Mouse (Mus musculus) gastrocnemius, postnatal 36 days (tissue): ENCODE results near the gene Spice1. TPM values are rescaled to one million over a fixed set of nuclear protein-coding genes. Genes with fewer than 3 reads are reported as not detected.

Experiments used
- DNase-seq, 2 experiments: peaks; one replicate each; pipeline ENCODE4 v3.0.0; 2022
- intact Hi-C: fragments of 180-260 bp; cut with DNase I; formaldehyde crosslinking; loops from one replicate; pipeline ENCODE4 v1.15.1; 2025
- long read RNA-seq, 2 experiments: library from polyadenylated mRNA; stranded (forward); transcript quantifications; one replicate each; pipeline ENCODE4 v2.0.0; 2021
- total RNA-seq, 2 experiments: library from RNA; stranded (reverse); gene quantifications; 2 replicates each; pipeline ENCODE4 v1.2.3; 2021

Spice1 gene
- 1 to 10 TPM; 6.1 to 7.9 TPM for total RNA-seq
- long read RNA-seq, experiment 1, full-length matches to known transcripts = 4 of 7 reads
- long read RNA-seq, experiment 1, partial matches to known transcripts = 3 of 7 reads
- long read RNA-seq, experiment 1, other reads (novel, unspliced or antisense) = 0 of 7 reads
- long read RNA-seq, experiment 2, full-length matches to known transcripts = 2 of 2 reads
- long read RNA-seq, experiment 2, partial matches to known transcripts = 0 of 2 reads
- long read RNA-seq, experiment 2, other reads (novel, unspliced or antisense) = 0 of 2 reads

DNA sequence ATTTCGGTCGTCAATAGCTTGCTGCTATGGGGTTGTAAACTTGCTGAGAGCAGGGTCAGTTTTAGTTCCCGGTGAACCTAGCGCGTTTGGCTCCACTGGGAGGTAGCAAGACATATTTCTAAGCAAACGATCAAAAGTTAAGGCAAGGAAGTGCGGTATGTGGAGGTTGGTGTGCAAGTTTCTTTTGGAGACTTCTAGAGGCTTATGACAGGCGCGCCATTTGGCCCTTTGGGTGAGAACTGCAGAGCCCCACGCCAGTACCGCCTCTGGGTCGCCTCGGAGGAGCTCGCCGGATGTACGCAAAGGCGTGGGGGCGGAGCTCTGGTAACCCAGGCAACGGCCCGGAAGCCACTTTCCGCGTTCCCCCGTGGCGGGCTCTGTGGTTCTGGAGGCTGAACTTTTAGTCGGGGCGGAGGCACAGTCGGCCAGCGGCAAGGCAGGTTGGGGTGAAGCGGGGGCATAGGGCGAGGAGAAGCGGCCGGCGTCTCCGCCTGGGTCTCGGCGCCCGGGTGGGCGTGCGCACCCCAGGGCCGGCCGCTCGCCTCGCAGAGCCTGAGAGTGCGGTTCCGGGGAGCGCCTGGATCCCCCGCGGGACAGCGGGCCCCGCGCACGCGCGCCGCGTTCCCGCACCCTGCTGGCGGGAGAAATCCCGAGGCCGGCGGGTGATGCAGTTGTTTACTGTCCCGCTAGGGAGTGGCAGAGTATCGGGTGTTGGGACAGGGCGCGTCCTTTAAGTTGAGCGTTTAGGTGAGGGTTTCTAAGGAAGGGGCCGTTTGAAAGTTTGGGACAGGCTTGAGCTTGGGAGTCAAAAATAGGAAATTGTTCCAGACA lies at the start of gene Spice1:
TSS of gene Spice1 (plus strand) at position 51 of the 831 bp plus-strand sequence.
- intact Hi-C loops = no loop called here
- peak; percentile 93 to 95 for DNase-seq

DNA sequence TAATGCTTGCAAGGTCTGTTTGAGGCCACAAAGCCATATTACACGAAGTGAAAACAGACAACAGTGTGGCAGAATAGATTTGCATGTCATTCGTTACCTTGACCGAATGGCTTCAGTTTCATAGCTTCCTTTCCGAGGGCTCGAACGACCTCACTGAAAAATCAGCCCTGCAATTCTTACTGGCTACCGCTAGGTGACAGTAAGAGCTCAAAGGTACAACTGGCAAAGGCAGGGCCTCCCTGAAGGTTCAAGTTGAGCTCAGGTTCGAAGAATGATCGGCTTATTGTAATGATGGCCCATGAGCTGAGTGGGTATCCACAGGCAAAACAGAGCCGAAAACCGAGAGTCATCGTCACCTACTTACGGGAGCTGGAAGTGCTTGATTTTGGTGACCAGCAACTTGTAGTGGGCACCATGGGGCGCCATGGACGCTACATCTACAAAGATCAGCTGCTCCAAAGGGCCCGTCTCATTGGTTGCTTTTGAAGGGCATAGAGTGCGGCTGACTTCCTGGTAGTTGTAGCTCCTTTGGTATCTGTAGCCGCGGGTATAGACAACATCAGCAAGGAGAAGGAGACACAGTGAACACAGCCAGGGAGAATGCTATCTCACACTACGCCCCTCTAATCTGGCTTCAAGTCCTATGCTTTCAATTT lies 47.4 kb upstream of the Spice1 start:
- intact Hi-C loops = loop anchor here (5.0 kb wide), 1 partner anchor 58 kb away; no protein-coding TSS in a partner anchor

DNA sequence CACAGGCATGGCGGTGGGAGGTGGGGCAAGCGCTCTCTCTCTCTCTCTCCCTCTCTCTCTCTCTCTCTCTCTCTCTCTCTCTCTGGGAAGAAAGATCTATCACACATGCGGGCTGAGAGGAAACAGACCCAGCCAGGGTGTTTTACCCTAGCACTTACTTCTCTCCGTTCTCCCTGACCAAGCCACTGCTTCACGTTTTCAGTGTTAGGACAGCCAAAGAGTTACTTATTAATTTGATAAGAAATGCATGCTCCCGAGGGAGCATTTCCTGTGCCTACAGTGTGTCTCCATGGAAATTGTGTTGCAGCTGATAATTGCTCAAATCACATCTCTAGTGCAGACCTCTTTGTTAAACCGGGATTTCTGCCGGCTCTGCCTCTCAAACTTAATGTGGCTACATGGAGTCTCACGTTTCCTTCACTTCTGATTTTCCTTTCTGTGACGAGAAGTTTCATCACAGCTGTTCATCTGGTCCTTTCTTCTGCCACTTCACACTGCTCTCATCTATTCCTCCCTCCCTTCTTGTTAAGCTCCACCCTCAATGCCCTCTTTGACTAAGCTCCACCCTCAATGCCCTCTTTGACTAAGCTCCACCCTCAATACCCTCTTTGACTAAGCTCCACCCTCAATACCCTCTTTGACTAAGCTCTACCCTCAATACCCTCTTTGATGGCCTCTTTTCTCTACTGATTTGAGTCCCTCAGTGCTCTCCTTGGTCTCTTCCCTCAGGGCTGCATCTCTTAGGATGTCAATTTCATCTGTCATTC lies 44.6 kb upstream of the Spice1 start:
- intact Hi-C loops = no loop called here

More for the DNA sequence above, 47.4 kb upstream of the Spice1 start:
- DNase-seq = no peak

DNA sequence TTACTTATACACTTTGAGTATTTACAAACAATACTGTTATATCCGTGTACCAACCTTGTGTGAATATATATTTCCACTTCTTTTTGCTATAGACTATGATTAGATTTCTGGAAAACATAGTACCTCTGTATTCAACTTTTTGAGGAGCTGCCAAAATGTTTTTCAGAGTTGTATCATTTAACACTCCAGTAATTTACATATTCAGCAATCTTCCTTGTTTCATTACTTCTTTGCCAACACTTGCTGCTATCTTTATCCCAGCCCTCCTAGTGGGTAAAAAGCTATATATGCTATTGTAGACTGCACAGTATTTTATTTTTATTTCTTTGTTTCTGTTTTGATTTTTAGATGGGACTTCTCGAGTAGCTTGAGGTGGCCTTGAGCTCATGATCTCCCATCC lies 43.1 kb upstream of the Spice1 start:
- DNase-seq = no peak
- intact Hi-C loops = no loop called here

More for the DNA sequence above, 44.6 kb upstream of the Spice1 start:
- no peak for DNase-seq

DNA sequence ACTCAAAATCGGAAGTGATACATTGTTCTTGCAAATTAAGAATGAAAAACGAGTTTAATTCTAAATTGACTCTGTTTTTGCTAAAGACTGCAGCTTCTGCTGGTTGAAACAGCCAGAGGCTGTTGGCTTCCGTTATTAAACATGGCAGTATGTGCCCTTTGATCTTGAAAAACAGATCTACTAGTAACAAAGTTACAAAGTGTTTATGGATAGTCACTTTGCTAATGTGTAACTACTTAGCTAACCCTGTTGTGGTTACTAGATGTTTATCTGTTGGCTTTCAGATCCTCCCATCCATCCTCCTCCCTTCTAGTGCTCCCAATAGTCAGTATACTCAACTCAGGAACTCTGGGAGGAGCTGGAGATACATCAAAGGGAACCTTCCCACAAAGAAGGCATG lies 41.3 kb upstream of the Spice1 start:
- DNase-seq = no peak
- intact Hi-C loops = no loop called here

DNA sequence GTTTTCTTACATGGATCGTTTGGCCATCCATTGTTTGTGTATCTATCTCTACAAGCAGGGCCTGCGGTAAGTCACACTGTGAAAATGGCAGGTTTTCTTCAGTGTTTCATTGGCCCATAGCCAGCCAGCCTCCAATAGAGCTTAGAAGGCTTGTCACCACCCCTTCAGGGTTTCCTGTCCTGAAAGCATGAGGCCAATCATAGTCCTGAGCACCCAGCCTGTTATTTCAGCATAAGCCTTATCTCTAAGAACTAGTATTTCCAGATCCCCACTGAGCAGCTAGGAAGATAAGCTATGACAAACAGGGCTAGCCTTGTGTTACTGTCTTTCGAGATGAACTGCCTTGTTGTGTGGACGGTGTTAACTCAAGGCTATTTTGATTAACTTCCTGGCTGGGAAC lies 33.5 kb upstream of the Spice1 start:
- intact Hi-C loops = no loop called here
- DNase-seq = no peak

DNA sequence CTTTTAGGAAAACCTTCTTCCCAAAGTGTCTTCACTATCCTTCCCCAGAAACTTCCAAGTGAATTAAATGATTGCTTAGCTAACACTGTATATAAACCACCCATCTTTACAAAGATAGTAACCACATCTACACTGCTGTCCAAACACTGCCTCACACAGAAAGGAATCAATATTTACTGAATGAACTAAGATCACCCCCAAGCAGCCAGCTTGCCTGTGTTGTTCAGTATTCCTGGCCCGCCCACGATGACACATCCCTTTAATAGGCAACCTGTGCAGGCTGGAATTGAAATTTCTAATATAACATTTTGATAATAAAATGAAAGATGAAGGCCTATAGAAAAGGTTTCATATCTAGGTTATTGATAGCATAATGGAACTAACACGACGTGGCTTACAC lies 30.6 kb upstream of the Spice1 start:
- intact Hi-C loops = no loop called here
- no peak for DNase-seq

DNA sequence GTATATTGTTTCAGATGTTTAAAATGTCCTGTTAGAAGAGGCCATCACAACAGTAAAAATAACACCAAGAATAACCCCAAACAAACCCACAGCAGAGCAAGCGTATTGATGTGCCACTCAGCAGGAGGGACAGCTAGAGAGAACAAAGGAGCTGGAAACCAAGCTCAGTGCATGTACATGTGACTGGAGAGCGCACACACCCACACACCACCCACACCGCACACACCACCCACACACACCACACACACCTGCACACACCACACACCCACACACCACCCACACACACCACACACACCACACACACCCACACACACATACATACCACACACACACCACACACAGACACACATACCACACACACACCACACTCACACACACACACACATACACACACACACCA lies 26.7 kb upstream of the Spice1 start:
- DNase-seq = no peak
- intact Hi-C loops = no loop called here

DNA sequence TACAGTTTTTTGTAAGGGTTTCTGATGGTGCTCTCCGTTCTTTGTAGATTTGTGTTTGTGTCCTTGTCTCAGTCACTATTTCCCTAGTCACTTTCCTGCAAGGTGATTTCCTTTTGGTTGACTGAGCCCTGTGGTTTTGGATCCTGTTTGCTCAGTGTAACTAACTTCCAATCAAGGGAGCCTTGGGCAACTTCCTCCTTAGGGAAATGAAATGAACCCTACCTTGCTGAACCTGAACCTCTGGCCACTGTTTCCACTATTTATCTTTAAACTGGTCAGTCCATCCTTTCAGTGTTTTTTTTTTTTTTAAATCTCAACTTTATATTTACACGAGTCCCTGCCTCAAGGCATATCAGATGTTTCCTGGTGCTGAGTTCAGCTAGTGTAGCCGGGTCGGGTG lies 18.3 kb upstream of the Spice1 start:
- DNase-seq = no peak
- intact Hi-C loops = no loop called here

DNA sequence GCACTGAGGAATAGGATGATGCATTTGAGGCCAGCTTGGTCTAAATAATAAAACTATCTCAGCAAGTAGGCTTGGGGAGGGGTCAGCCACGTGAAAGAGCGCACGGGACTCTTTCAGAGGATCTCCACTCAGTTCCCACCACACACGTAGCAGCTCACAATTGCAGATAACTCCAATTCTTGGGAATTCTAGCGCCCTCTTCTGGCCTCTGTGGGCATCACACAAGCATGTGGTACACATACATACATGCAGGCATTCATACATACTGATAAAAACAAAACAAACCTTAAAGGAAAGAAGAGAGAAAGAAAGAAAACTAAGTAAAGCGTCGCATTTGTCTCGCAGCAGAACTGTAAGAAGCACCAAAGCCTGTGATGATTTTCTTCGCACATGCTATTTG lies 16.3 kb upstream of the Spice1 start:
- intact Hi-C loops = no loop called here
- DNase-seq = no peak

DNA sequence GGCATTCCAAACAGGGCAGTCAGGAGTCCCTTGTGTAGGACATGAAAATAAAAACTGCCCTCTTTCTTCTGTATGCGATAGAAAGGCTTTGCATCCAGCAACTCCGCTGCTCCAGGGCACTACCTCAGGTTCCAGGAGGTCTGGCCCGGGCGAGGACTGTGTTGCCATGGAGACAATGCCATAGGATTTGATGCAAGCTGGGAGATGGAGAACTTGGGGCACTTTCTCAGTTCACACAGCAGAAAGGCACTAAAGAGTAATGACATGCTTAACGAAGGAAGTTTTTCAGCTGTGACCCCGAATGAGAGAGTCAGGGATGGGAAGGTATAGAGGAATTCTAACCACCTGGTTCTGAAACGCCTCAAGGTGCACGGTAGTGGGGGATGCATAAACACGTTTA lies 15.8 kb upstream of the Spice1 start:
- intact Hi-C loops = no loop called here
- DNase-seq = no peak

DNA sequence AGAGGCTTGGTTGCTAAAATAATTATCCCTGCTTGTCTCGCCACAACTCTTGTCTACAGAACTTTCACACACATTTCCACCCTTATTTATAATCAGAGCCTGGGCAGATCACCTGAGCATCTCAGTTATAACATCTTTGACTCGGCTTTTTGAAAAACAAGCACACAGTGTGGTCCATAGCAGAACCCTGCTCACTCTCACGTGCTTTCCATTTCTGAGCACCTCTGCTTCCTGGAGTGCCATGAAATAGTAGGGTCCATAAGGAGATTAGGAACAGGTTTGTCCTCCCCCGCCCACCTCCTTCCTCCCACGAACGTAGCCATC lies 15.3 kb upstream of the Spice1 start:
- DNase-seq = no peak
- intact Hi-C loops = no loop called here

DNA sequence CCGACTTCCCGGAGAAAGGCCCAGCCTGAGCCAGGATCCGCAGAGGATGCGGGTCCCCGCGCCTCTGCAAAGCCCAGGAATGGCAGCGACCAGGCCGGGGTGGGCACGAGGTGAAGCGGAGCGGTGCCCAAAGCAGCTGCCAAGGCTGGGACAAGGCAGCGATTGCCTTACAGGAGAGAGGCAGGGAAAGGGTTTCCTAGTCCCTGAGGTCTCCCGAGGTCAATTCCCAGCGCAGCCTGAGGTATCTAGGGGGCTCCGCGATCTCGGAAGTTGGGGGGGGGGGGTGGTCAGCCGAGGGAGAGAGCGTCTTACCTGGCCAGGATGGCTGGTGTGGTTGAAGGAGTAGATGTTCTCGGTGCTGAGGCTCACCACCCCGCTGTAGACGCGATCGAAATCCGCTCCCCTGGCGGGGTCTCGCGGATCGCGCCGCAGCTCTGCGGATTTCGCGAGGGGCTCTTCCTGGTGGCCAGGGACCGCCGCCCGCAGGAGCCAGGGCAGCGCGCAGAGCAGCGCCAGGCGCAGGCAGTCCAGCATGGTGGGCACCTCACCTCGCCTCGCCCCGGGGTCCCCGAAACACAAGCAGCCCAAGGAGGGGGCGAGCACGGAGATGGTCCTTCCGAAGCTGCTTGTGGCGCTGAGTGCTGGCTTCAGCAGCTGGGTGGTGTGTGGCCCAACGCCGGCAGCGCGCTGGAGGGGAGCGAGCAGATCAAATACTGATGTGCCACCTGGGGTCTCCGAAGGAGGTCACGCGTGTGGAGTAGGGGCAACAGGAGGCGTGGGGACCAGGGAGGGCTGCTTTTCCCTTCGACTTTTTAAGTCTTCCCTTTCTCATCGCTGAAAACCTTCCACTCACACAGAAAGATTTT lies 14.7 kb upstream of the Spice1 start:
- no peak for DNase-seq
- intact Hi-C loops = no loop called here

DNA sequence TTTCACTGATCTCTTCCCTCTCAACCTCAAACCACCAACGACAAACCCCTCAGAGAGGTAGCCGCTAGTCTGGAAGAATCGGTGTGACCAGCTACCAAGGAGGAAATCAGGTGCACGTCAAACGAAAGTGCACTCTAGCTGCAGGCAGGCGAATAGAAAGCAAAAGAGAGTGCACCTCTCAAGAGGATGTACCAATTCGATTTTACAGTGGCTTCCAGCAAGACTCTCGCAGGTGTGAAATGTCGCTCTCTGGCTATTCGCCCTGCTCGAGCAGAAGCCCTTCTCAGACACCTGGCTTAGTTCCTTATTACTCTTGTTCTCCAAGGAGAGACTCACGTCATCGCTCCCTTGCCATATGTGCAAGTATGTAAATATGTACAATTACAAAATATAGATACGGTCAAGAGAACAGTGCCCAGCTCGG lies 14.0 kb upstream of the Spice1 start, which contains the start of gene Sidt1:
TSS of gene Sidt1 (minus strand) at position 336 of the 424 bp plus-strand sequence.
- no peak for DNase-seq
- intact Hi-C loops = no loop called here

DNA sequence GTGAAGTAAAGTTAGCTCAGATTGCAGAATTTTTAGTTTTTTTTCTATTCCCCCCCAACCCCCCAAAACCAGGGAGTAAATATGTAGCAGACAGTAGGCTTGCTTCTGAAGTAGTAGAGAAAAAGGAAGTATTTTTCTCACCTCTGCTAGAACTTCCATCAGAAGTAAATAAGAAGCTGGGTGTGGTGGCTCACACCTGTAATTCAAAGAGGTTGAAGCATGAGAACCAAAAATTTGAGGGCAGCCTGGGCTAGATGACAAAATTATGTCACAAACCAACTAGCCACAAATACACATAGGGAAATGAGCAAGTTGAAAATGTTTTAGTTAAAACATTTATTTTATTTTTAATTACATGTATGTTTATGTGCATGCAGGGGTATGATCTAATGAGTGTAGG lies 9.4 kb upstream of the Spice1 start:
- intact Hi-C loops = no loop called here
- no peak for DNase-seq

DNA sequence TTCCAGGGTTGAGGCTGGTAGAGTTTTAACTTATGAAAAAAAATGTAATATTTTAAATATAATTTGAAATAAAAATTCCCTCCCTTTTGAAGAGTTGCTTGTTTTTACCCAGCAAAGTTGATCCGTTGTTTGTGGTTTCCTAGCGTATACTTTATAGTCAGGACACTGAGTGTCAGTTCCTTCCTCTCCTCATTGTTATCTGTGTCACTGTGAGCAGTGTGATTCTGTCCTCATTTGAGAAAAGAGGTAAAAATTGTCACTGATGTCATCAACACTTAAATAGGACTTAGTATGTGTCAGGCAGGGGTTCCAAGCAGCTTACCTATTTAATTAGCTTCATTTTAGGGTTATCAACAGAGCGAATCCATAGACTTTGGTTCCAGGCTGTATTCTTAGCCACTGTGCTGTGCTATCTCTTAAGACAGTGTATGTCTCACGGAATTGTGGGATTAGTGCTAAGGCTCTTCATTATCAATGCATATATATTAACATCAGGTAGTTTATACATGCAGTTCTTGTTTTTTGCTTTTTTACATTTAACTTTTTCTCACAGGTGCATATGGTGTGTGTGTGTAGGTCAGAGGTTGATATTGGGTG lies 3.0 kb downstream of the Spice1 start:
- DNase-seq = no peak
- intact Hi-C loops = no loop called here

DNA sequence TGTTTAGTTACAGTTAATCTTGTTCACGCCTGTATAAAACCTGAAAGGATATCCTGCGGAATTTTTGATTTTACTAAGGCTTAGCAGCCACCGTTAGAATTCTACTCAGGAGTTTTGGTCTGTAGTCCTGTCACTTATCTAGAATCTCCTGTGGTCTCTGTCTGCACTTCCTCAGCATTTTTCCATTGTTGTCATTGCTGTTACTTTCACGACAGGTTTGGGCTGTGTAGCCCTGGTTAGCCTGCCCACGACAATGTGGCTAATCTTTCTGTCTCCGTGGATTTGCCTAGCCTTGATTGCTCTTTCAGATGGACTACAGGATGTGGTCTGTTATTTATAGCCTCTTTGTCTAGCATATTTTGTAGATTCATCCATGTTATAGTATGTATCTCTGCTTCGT lies 9.4 kb downstream of the Spice1 start:
- intact Hi-C loops = loop anchor here (5.0 kb wide), 1 partner anchor 59 kb away; no protein-coding TSS in a partner anchor
- DNase-seq = no peak

DNA sequence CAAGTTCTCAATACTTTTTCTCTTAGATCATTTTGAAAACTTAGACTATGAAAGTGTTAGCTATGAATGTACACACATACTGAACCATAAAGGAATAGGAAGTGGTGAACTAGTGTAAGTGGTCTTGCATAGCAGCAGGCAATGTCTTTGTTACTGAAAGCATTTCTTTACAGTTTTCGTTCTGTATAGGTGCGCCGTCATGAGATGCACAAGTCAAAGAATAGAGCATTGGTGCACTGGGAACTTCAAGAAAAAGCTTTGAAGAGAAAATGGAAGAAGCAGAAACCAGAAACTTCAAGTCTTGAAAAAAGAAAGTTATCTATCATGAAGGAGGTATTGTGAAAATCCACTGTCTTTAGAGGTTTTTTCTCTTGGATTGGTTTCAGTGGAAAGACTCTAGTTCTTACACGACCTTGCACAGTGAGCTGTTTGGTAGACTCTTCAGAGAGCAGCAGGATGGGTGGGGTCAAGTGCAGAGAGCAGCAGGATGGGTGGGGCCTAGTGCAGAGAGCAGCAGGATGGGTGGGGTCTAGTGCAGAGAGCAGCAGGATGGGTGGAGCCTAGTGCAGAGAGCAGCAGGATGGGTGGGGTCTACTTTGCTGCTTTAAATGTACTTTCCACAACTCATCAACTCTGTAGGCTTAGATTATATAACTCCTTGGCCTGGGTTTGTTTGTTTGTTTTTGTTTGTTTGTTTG lies 10.8 kb downstream of the Spice1 start:
- intact Hi-C loops = loop anchor here (5.0 kb wide), 1 partner anchor 60 kb away; no protein-coding TSS in a partner anchor

More for the DNA sequence above, 10.8 kb downstream of the Spice1 start:
- peak in 1 of 2 experiments; percentile 33 for DNase-seq
